Mouse (Mus musculus): ENCODE measurements around the gene Notch2.

GRCm38 (mm10) chr3:98069856-98070255 is 56.5 kb downstream of the Notch2 start:
- no peak for TF ChIP-seq CTCF (IDR thresholded peaks at IDR 0.05; ENCODE audit: extremely low read depth, insufficient read length, insufficient replicate concordance, low read depth, low read length)
- no peak for TF ChIP-seq POLR2A (IDR thresholded peaks at IDR 0.05; ENCODE audit: low read depth, low read length)
